Mouse (Mus musculus): Measurements from ENCODE around the gene Ttc7b. TPM values are rescaled to one million over a fixed set of nuclear protein-coding genes. Genes with fewer than 3 reads are reported as not detected.

Gene Ttc7b
- polyA plus RNA-seq, 1 experiment, result 20.4 TPM

GRCm38 (mm10) chr12:100543437-100544193, 23.0 kb upstream of the Ttc7b start:
- no peak for TF ChIP-seq POLR2A (IDR thresholded peaks at IDR 0.05; ENCODE audit: low read depth, low read length)
- no peak for TF ChIP-seq CTCF (IDR thresholded peaks at IDR 0.05; ENCODE audit: extremely low read depth, insufficient read depth, insufficient read length, insufficient replicate concordance)
- Histone ChIP-seq H3K27ac (ENCODE audit: insufficient read depth, low read length) (no peak overlapping the region), H3K4me1 (ENCODE audit: control insufficient read depth, insufficient read depth, insufficient read length) (peaks cover 6% of the 10 kb centered on the region), H3K27me3 (ENCODE audit: control insufficient read depth, insufficient read depth, low read length) (no peaks in the 10 kb centered on the region), H3K36me3 (ENCODE audit: control insufficient read depth, insufficient read depth, low read length) (peaks cover 2% of the 10 kb centered on the region; the same call in 1 of the 2 replicates), H3K4me3 (ENCODE audit: extremely low read depth, insufficient read depth, insufficient read length) (no peak overlapping the region)
- 88% methylated on average over 6 of the region's 6 CpGs for WGBS
- no peak for DNase-seq (ENCODE audit: low read depth in 1 of 2, low spot score in 2 of 2)

- Histone ChIP-seq H3K27ac (ENCODE audit: insufficient read depth, low read length) (no peak overlapping the region), H3K27me3 (ENCODE audit: control insufficient read depth, insufficient read depth, low read length) (no peaks in the 10 kb centered on the region), H3K36me3 (ENCODE audit: control insufficient read depth, insufficient read depth, low read length) (peaks cover 2% of the 10 kb centered on the region; the same call in 1 of the 2 replicates), H3K4me3 (ENCODE audit: extremely low read depth, insufficient read depth, insufficient read length) (no peak overlapping the region), H3K4me1 (ENCODE audit: control insufficient read depth, insufficient read depth, insufficient read length) (peaks cover 9% of the 10 kb centered on the region)
- 92% methylated on average over 6 of the region's 6 CpGs for WGBS
- TF ChIP-seq POLR2A (IDR thresholded peaks at IDR 0.05; ENCODE audit: low read depth, low read length) (no peak), CTCF (IDR thresholded peaks at IDR 0.05; ENCODE audit: extremely low read depth, insufficient read depth, insufficient read length, insufficient replicate concordance) (no peak)
- no peak for DNase-seq (ENCODE audit: low read depth in 1 of 2, low spot score in 2 of 2)
Measured at GRCm38 (mm10) chr12:100542494-100542893, 21.9 kb upstream of the Ttc7b start.

GRCm38 (mm10) chr12:100542076-100542475, 21.4 kb upstream of the Ttc7b start:
- Histone ChIP-seq H3K36me3 (ENCODE audit: control insufficient read depth, insufficient read depth, low read length) (peaks cover 2% of the 10 kb centered on the region; the same call in 1 of the 2 replicates), H3K4me1 (ENCODE audit: control insufficient read depth, insufficient read depth, insufficient read length) (peaks cover 9% of the 10 kb centered on the region), H3K4me3 (ENCODE audit: extremely low read depth, insufficient read depth, insufficient read length) (no peak overlapping the region), H3K27ac (ENCODE audit: insufficient read depth, low read length) (no peak overlapping the region), H3K27me3 (ENCODE audit: control insufficient read depth, insufficient read depth, low read length) (no peaks in the 10 kb centered on the region)
- no peak for TF ChIP-seq POLR2A (IDR thresholded peaks at IDR 0.05; ENCODE audit: low read depth, low read length)
- no peak for TF ChIP-seq CTCF (IDR thresholded peaks at IDR 0.05; ENCODE audit: extremely low read depth, insufficient read depth, insufficient read length, insufficient replicate concordance)
- 47% methylated on average over 3 of the region's 3 CpGs for WGBS
- DNase-seq (ENCODE audit: low read depth in 1 of 2, low spot score in 2 of 2), result no peak

- no peaks in the 10 kb centered on the region for H3K27me3 ChIP-seq (ENCODE audit: control insufficient read depth, insufficient read depth, low read length)
- TF ChIP-seq CTCF (IDR thresholded peaks at IDR 0.05; ENCODE audit: extremely low read depth, insufficient read depth, insufficient read length, insufficient replicate concordance) (no peak), POLR2A (IDR thresholded peaks at IDR 0.05; ENCODE audit: low read depth, low read length) (no peak)
- H3K4me3 ChIP-seq (ENCODE audit: extremely low read depth, insufficient read depth, insufficient read length), result no peak overlapping the region
- no peak overlapping the region; the same call in 1 of the 2 replicates for H3K27ac ChIP-seq (ENCODE audit: insufficient read depth, low read length)
- no peaks in the 10 kb centered on the region for H3K36me3 ChIP-seq (ENCODE audit: control insufficient read depth, insufficient read depth, low read length)
- no peak for DNase-seq (ENCODE audit: low read depth in 1 of 2, low spot score in 2 of 2)
- 9% methylated on average over 9 of the region's 9 CpGs for WGBS
- H3K4me1 ChIP-seq (ENCODE audit: control insufficient read depth, insufficient read depth, insufficient read length), result peaks cover 9% of the 10 kb centered on the region
Measured at GRCm38 (mm10) chr12:100539158-100539714, 18.6 kb upstream of the Ttc7b start.

GRCm38 (mm10) chr12:100538445-100539157, 18.0 kb upstream of the Ttc7b start:
- TF ChIP-seq POLR2A (IDR thresholded peaks at IDR 0.05; ENCODE audit: low read depth, low read length) (no peak), CTCF (IDR thresholded peaks at IDR 0.05; ENCODE audit: extremely low read depth, insufficient read depth, insufficient read length, insufficient replicate concordance) (no peak)

GRCm38 (mm10) chr12:100537091-100537490, 16.5 kb upstream of the Ttc7b start:
- no peak for DNase-seq (ENCODE audit: low read depth in 1 of 2, low spot score in 2 of 2)
- WGBS, result 87% methylated on average over 11 of the region's 11 CpGs
- TF ChIP-seq POLR2A (IDR thresholded peaks at IDR 0.05; ENCODE audit: low read depth, low read length) (no peak), CTCF (IDR thresholded peaks at IDR 0.05; ENCODE audit: extremely low read depth, insufficient read depth, insufficient read length, insufficient replicate concordance) (no peak)
- H3K27ac ChIP-seq (ENCODE audit: insufficient read depth, low read length), result no peak overlapping the region
- no peaks in the 10 kb centered on the region for H3K27me3 ChIP-seq (ENCODE audit: control insufficient read depth, insufficient read depth, low read length)
- no peak overlapping the region for H3K4me3 ChIP-seq (ENCODE audit: extremely low read depth, insufficient read depth, insufficient read length)
- H3K36me3 ChIP-seq (ENCODE audit: control insufficient read depth, insufficient read depth, low read length), result no peaks in the 10 kb centered on the region
- peaks cover 9% of the 10 kb centered on the region for H3K4me1 ChIP-seq (ENCODE audit: control insufficient read depth, insufficient read depth, insufficient read length)

More at GRCm38 (mm10) chr12:100538445-100539157, 18.0 kb upstream of the Ttc7b start:
- H3K4me1 ChIP-seq (ENCODE audit: control insufficient read depth, insufficient read depth, insufficient read length), result peaks cover 9% of the 10 kb centered on the region
- H3K27ac ChIP-seq (ENCODE audit: insufficient read depth, low read length), result no peak overlapping the region
- DNase-seq (ENCODE audit: low read depth in 1 of 2, low spot score in 2 of 2), result no peak
- WGBS, result 37% methylated on average over 7 of the region's 7 CpGs
- H3K36me3 ChIP-seq (ENCODE audit: control insufficient read depth, insufficient read depth, low read length), result no peaks in the 10 kb centered on the region
- no peak overlapping the region for H3K4me3 ChIP-seq (ENCODE audit: extremely low read depth, insufficient read depth, insufficient read length)
- H3K27me3 ChIP-seq (ENCODE audit: control insufficient read depth, insufficient read depth, low read length), result no peaks in the 10 kb centered on the region

All from spleen, adult 2 months (tissue).